Mouse (Mus musculus): Measurements from ENCODE around the gene Tex26. TPM values are rescaled to one million over a fixed set of nuclear protein-coding genes. Genes with fewer than 3 reads are reported as not detected.

Gene Tex26
- polyA plus RNA-seq, 1 experiment from 2014 or later: 0.78 TPM

DNA sequence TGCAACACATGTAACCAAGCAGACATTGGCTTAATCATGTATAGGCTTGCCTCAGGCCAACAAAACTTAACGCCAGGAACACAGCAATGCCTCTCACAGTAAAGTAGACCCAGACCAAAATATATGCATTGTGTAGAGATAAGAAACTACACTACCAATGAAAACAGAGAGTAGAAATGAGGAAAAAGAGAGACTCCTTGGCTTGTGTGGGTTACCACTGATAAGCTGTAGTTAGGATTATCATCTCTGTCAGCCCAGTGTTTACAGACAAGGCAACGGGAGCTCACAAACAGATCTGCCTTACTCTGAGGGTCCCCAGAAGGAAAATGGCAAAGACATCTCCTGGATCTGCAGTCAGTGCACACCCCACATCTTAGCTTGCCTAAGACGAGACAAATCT lies 2.9 kb upstream of the Tex26 start:
- Histone ChIP-seq H3K9ac (replicated peaks) (no peak overlapping the region), H3K27me3 (replicated peaks) (no peaks in the 10 kb centered on the region), H3K9me3 (replicated peaks) (no peaks in the 10 kb centered on the region), H3K27ac (replicated peaks) (no peak overlapping the region), H3K4me1 (peaks cover 22% of the 10 kb centered on the region), H3K4me2 (no peak overlapping the region), H3K36me3 (no peaks in the 10 kb centered on the region), H3K4me3 (replicated peaks) (no peak overlapping the region)
- 78% methylated on average over 3 of the region's 3 CpGs for WGBS
- no peak for ATAC-seq (ENCODE audit: low FRiP score)

GRCm38 (mm10) chr5:149437150-149437549 lies 2.3 kb upstream of the Tex26 start:
- peaks cover 27% of the 10 kb centered on the region for H3K4me1 ChIP-seq
- no peak overlapping the region for H3K27ac ChIP-seq (replicated peaks)
- H3K36me3 ChIP-seq: no peaks in the 10 kb centered on the region
- no peak overlapping the region for H3K4me2 ChIP-seq
- ATAC-seq (ENCODE audit: low FRiP score): no peak
- 82% methylated on average over 6 of the region's 6 CpGs for WGBS
- H3K9ac ChIP-seq (replicated peaks): no peak overlapping the region
- H3K4me3 ChIP-seq (replicated peaks): no peak overlapping the region
- H3K9me3 ChIP-seq (replicated peaks): no peaks in the 10 kb centered on the region
- no peaks in the 10 kb centered on the region for H3K27me3 ChIP-seq (replicated peaks)

- H3K9me3 ChIP-seq (replicated peaks): no peaks in the 10 kb centered on the region
- peak overlapping the region; percentile 45 for H3K4me3 ChIP-seq (replicated peaks)
- no peaks in the 10 kb centered on the region for H3K27me3 ChIP-seq (replicated peaks)
- H3K27ac ChIP-seq (replicated peaks): peak overlapping the region; percentile 95
- peak overlapping the region; percentile 60 for H3K9ac ChIP-seq (replicated peaks)
- H3K4me2 ChIP-seq: peak overlapping the region; percentile 78
- ATAC-seq (ENCODE audit: low FRiP score): peak; percentile 89
- H3K36me3 ChIP-seq: no peaks in the 10 kb centered on the region
- under 1% methylated on average over 18 of the region's 18 CpGs for WGBS
- peaks cover 36% of the 10 kb centered on the region for H3K4me1 ChIP-seq
These were observed 717 bp downstream of the Tex26 start for GRCm38 (mm10) chr5:149440180-149440573.

DNA sequence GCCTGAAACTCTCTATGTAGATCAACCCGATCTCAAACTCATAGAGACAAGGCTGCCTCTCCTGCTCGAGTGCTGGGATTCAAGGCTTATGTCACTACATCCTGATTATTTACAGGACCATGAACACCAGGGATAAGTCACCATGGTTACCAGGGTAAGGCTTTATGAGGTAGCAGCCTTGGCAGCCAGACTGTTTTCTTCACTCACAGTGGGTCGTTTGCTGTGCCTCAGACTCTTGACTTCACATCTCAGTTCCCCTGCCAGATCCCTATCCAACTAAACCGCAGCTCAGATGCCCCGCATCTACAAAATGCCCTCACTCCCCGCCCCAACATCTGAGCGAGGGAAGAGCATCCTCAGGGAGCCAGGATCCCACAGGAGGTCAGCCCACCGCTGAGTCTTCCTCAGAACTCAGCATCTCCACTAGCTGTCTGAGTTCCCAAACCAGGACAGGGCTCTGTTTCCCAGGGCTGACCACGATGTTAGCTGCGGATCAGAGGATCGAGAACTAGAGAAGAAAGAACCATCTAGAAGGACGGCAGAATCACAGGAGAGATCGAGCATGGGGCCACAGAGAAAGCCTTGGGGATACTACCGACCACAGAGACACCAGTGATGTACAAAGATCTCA lies 2.3 kb downstream of the Tex26 start:
- no peak overlapping the region for H3K9ac ChIP-seq (replicated peaks)
- no peaks in the 10 kb centered on the region for H3K27me3 ChIP-seq (replicated peaks)
- H3K27ac ChIP-seq (replicated peaks): peak overlapping the region; percentile 45; the same call in 1 of the 2 replicates
- no peaks in the 10 kb centered on the region for H3K9me3 ChIP-seq (replicated peaks)
- ATAC-seq (ENCODE audit: low FRiP score): no peak
- 53% methylated on average over 14 of the region's 14 CpGs for WGBS
- no peaks in the 10 kb centered on the region for H3K36me3 ChIP-seq
- H3K4me2 ChIP-seq: no peak overlapping the region
- peaks cover 36% of the 10 kb centered on the region for H3K4me1 ChIP-seq
- H3K4me3 ChIP-seq (replicated peaks): no peak overlapping the region

DNA sequence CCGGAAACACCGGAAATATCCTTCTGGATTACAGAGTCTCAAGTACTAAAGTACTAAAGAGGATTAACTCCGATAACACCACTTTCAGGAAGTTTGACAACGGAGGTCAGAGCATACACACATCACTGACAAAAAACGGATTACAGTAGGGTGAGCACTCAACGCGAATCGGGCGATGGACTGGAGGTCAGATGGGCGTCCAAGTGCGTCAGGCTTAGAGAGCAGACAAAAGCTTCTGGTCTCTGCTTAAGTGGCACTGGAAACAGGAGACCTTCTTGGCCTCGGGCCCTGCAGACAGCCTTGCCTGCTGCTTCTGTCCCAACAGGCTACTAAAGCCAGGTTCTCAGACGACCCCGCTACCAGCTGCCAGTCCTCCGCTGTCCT lies 2.8 kb downstream of the Tex26 start:
- H3K4me3 ChIP-seq (replicated peaks): no peak overlapping the region
- H3K27me3 ChIP-seq (replicated peaks): no peaks in the 10 kb centered on the region
- no peak overlapping the region for H3K9ac ChIP-seq (replicated peaks)
- no peak overlapping the region for H3K4me2 ChIP-seq
- no peaks in the 10 kb centered on the region for H3K9me3 ChIP-seq (replicated peaks)
- H3K4me1 ChIP-seq: peaks cover 36% of the 10 kb centered on the region
- 81% methylated on average over 15 of the region's 15 CpGs for WGBS
- H3K27ac ChIP-seq (replicated peaks): no peak overlapping the region
- H3K36me3 ChIP-seq: no peaks in the 10 kb centered on the region
- ATAC-seq (ENCODE audit: low FRiP score): no peak

GRCm38 (mm10) chr5:149444451-149444850 lies 5.0 kb downstream of the Tex26 start:
- no peak overlapping the region for H3K4me3 ChIP-seq (replicated peaks)
- ATAC-seq (ENCODE audit: low FRiP score): no peak
- H3K4me2 ChIP-seq: no peak overlapping the region
- H3K27ac ChIP-seq (replicated peaks): no peak overlapping the region
- no peaks in the 10 kb centered on the region for H3K27me3 ChIP-seq (replicated peaks)
- 80% methylated on average over 4 of the region's 4 CpGs for WGBS
- peaks cover 29% of the 10 kb centered on the region for H3K4me1 ChIP-seq
- H3K36me3 ChIP-seq: no peaks in the 10 kb centered on the region
- no peaks in the 10 kb centered on the region for H3K9me3 ChIP-seq (replicated peaks)
- no peak overlapping the region for H3K9ac ChIP-seq (replicated peaks)

DNA sequence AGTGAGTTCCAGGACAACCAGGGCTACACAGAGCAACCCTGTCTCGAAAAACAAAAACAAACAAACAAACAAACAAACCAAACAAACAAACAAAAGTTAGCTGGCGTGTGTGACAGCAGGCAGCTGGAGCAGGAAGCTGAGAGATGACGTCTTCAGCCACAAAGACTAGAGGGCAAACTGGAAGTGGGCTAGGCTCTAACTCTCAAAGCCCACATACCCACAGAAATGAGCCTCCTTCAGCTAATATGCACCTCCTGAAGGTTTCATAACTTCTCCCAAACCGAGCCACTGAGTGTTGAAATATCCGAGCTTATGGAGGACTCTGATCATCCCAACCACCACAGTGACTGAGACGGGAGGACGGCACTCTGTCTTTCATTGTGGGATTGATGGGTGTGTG lies 7.0 kb downstream of the Tex26 start:
- Histone ChIP-seq H3K4me2 (no peak overlapping the region), H3K27me3 (replicated peaks) (no peaks in the 10 kb centered on the region), H3K9me3 (replicated peaks) (no peaks in the 10 kb centered on the region), H3K9ac (replicated peaks) (no peak overlapping the region), H3K4me3 (replicated peaks) (no peak overlapping the region), H3K36me3 (no peaks in the 10 kb centered on the region), H3K27ac (replicated peaks) (no peak overlapping the region), H3K4me1 (peaks cover 17% of the 10 kb centered on the region)
- 90% methylated on average over 7 of the region's 7 CpGs for WGBS
- no peak for ATAC-seq (ENCODE audit: low FRiP score)

DNA sequence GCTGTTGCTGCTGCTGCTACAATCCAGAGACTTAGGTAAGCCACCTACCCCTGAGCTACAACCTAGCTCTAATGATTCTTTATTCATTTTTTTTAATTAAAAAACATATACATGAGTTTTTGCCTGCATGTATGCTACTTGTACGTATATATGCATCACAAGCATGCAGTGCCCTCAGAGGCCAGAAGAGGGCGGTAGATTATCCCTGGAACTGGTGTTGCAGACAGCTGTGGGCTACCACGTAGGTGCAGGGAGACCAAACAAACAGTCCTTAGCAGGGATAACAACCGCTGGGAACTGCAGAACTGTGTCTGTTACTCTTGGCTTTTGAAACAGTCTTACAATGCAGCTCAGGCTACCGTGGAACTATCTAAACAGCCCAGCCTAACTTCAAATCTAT lies 8.3 kb downstream of the Tex26 start:
- Histone ChIP-seq H3K9me3 (replicated peaks) (no peaks in the 10 kb centered on the region), H3K4me1 (peaks cover 8% of the 10 kb centered on the region; the same call in 1 of the 2 replicates), H3K27me3 (replicated peaks) (no peaks in the 10 kb centered on the region), H3K4me2 (no peak overlapping the region), H3K9ac (replicated peaks) (no peak overlapping the region), H3K4me3 (replicated peaks) (no peak overlapping the region), H3K36me3 (no peaks in the 10 kb centered on the region), H3K27ac (replicated peaks) (no peak overlapping the region)
- 84% methylated on average over 5 of the region's 5 CpGs for WGBS
- no peak for ATAC-seq (ENCODE audit: low FRiP score)

DNA sequence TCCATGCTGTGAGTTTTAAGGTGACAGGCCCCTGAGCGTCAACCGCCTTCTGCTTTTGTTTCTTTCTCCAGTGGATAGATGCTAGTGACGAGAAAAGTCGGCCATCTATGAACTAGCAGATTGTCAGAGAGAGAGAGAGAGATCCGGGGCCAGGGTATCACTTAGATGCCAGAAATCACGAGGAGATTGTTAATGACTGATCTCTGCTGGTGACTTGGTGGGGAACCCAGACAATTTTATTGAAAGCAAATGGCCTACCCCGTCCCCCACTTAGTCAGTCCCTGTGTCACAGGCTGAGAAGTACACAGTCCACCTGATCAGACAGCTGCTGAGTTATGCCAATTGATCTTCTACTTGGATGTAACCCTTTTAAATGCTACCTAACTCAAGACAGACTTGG lies 9.9 kb downstream of the Tex26 start:
- H3K27me3 ChIP-seq (replicated peaks): no peaks in the 10 kb centered on the region
- no peak overlapping the region for H3K4me3 ChIP-seq (replicated peaks)
- WGBS: 71% methylated on average over 7 of the region's 7 CpGs

GRCm38 (mm10) chr5:149451209-149451681 lies 11.8 kb downstream of the Tex26 start:
- Histone ChIP-seq H3K9me3 (replicated peaks) (no peaks in the 10 kb centered on the region), H3K4me1 (peaks cover 3% of the 10 kb centered on the region; the same call in 1 of the 2 replicates), H3K4me3 (replicated peaks) (no peak overlapping the region), H3K9ac (replicated peaks) (no peak overlapping the region), H3K27ac (replicated peaks) (peak overlapping the region; percentile 58; the same call in 1 of the 2 replicates), H3K4me2 (no peak overlapping the region), H3K27me3 (replicated peaks) (no peaks in the 10 kb centered on the region), H3K36me3 (no peaks in the 10 kb centered on the region)
- 55% methylated on average over 7 of the region's 7 CpGs for WGBS
- ATAC-seq (ENCODE audit: low FRiP score): no peak

More for the DNA sequence above, 9.9 kb downstream of the Tex26 start:
- no peaks in the 10 kb centered on the region for H3K9me3 ChIP-seq (replicated peaks)
- no peaks in the 10 kb centered on the region for H3K36me3 ChIP-seq
- no peak overlapping the region for H3K27ac ChIP-seq (replicated peaks)
- no peak overlapping the region for H3K4me2 ChIP-seq
- no peak for ATAC-seq (ENCODE audit: low FRiP score)
- peaks cover 6% of the 10 kb centered on the region; the same call in 1 of the 2 replicates for H3K4me1 ChIP-seq
- no peak overlapping the region for H3K9ac ChIP-seq (replicated peaks)

DNA sequence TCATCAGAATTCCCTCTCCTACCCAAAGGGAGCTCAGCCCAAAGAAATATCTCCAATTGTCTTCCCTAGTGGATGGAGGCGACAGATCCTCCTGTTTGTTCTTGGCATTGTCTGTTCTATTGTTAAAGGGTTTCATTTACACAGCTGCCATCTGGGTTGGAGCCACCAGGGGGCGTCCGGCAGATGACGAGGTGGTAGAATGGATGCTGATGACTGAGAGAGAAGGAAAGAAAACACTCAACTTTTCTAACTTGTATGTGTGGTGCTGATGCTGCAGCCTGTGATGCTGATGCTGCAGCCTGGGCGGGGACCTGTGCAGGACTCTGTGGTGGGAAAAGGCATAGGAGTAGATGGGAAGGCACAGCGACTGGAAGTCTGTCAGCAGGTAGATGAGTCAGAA lies 14.8 kb downstream of the Tex26 start:
- ATAC-seq (ENCODE audit: low FRiP score): no peak
- H3K4me2 ChIP-seq: no peak overlapping the region
- no peak overlapping the region for H3K4me3 ChIP-seq (replicated peaks)
- peaks cover 3% of the 10 kb centered on the region; the same call in 1 of the 2 replicates for H3K4me1 ChIP-seq
- H3K36me3 ChIP-seq: no peaks in the 10 kb centered on the region
- no peaks in the 10 kb centered on the region for H3K27me3 ChIP-seq (replicated peaks)
- H3K27ac ChIP-seq (replicated peaks): no peak overlapping the region
- 30% methylated on average over 6 of the region's 6 CpGs for WGBS
- no peak overlapping the region for H3K9ac ChIP-seq (replicated peaks)
- no peaks in the 10 kb centered on the region for H3K9me3 ChIP-seq (replicated peaks)

GRCm38 (mm10) chr5:149456544-149456943 lies 17.1 kb downstream of the Tex26 start:
- Histone ChIP-seq H3K4me2 (no peak overlapping the region), H3K36me3 (no peaks in the 10 kb centered on the region), H3K4me3 (replicated peaks) (no peak overlapping the region), H3K9ac (replicated peaks) (no peak overlapping the region), H3K27ac (replicated peaks) (no peak overlapping the region), H3K27me3 (replicated peaks) (no peaks in the 10 kb centered on the region), H3K9me3 (replicated peaks) (no peaks in the 10 kb centered on the region), H3K4me1 (peaks cover 5% of the 10 kb centered on the region)
- no peak for ATAC-seq (ENCODE audit: low FRiP score)
- 90% methylated on average over 7 of the region's 7 CpGs for WGBS

All from neural tube, embryonic 15.5 days (tissue).